Mouse (Mus musculus) forebrain, embryonic 14.5 days (tissue): ENCODE data around the gene Clec4g. TPM values are rescaled to one million over a fixed set of nuclear protein-coding genes. Genes with fewer than 3 reads are reported as not detected.

Experiments used
- polyA plus RNA-seq: library from polyadenylated mRNA; unstranded; fragments of >200 nt; fragmentation: Nextera tagmentation; extraction: Ambion mirVana; gene quantifications from 2 replicates; pipeline ENCODE4 v1.2.1, GENCODE M21; 2014

The Clec4g gene
- polyA plus RNA-seq, 1 experiment from 2014 or later = not detected

Other genes starting within 250 kb of the Clec4g start
- 0.14 and 0.18 TPM in 2 replicates for gene Tex45, start 249.8 kb downstream of the Clec4g start, polyA plus RNA-seq
- gene Zfp358, start 227.5 kb downstream of the Clec4g start, polyA plus RNA-seq = 66.2 and 66.5 TPM in 2 replicates
- 50.5 and 52.2 TPM in 2 replicates for gene Mcoln1, start 220.2 kb downstream of the Clec4g start, polyA plus RNA-seq
- gene Pnpla6, start 205.3 kb downstream of the Clec4g start, polyA plus RNA-seq = 16.7 and 20.7 TPM in 2 replicates
- gene C330021F23Rik, start 152.7 kb downstream of the Clec4g start, polyA plus RNA-seq = 0.54 and 1.3 TPM in 2 replicates
- gene Camsap3, start 133.4 kb downstream of the Clec4g start, polyA plus RNA-seq = 25.9 and 32.5 TPM in 2 replicates
- gene Xab2, start 99.3 kb downstream of the Clec4g start, polyA plus RNA-seq = 63.2 and 67.0 TPM in 2 replicates
- gene Pet100, start 99.1 kb downstream of the Clec4g start, polyA plus RNA-seq = 95.7 and 99.8 TPM in 2 replicates
- 0.53 and 2.7 TPM in 2 replicates for gene Pcp2, start 95.1 kb downstream of the Clec4g start, polyA plus RNA-seq
- 32.4 and 40.1 TPM in 2 replicates for gene Stxbp2, start 89.7 kb downstream of the Clec4g start, polyA plus RNA-seq
- gene Retn, start 64.9 kb downstream of the Clec4g start, polyA plus RNA-seq = 0.26 and 0.32 TPM in 2 replicates
- 0.23 TPM in 1 of 2 replicates, not detected in the other for gene Mcemp1, start 54.9 kb downstream of the Clec4g start, polyA plus RNA-seq
- gene Fcor, start 48.3 kb downstream of the Clec4g start, polyA plus RNA-seq = 13.1 and 13.2 TPM in 2 replicates
- 51.8 and 52.1 TPM in 2 replicates for gene Trappc5, start 44.4 kb downstream of the Clec4g start, polyA plus RNA-seq
- gene Fcer2a, start 26.5 kb downstream of the Clec4g start, polyA plus RNA-seq = 0.08 and 0.15 TPM in 2 replicates
- gene Cd209a, start 28.3 kb upstream of the Clec4g start, polyA plus RNA-seq = not detected in 2 replicates
- gene Cd209e, start 133.7 kb upstream of the Clec4g start, polyA plus RNA-seq = not detected in 2 replicates
- not detected in 2 replicates for gene Cd209d, start 157.9 kb upstream of the Clec4g start, polyA plus RNA-seq
- gene Cd209b, start 206.2 kb upstream of the Clec4g start, polyA plus RNA-seq = not detected in 2 replicates
- 0.14 and 0.51 TPM in 2 replicates for gene Cd209c, start 234.1 kb upstream of the Clec4g start, polyA plus RNA-seq